Mouse (Mus musculus) forebrain, embryonic 11.5 days (tissue): Measurements from ENCODE around the gene Gtf2h5. TPM values are rescaled to one million over a fixed set of nuclear protein-coding genes. Genes with fewer than 3 reads are reported as not detected.

Experiments
- ATAC-seq: fragments of 200-750 bp; cut with Nextera tagmentation; replicated peaks from 2 replicates; pipeline ENCODE4 v1.8.0; 2017; ENCODE audit warnings: moderate TSS enrichment; ENCODE audit not compliant: low FRiP score
- DNase-seq: peaks from one replicate; pipeline ENCODE4 v3.0.0-alpha.2; 2017; ENCODE audit warnings: low spot score
- H3K27ac ChIP-seq: fragments of 300-500 bp; sonication (generic); 2 replicates; pipeline ENCODE4 v1.5.1; 2014; ENCODE audit warnings: low read depth, low read length
- H3K27me3 ChIP-seq: fragments of 300-500 bp; sonication (generic); 2 replicates; pipeline ENCODE4 v1.6.1; 2014; ENCODE audit warnings: mild to moderate bottlenecking, low read length, mixed read lengths; ENCODE audit not compliant: control insufficient read depth, insufficient read depth
- H3K36me3 ChIP-seq: fragments of 300-500 bp; sonication (generic); 2 replicates; pipeline ENCODE4 v1.6.1; 2014; ENCODE audit warnings: mild to moderate bottlenecking, low read length, moderate library complexity, mixed read lengths; ENCODE audit not compliant: control insufficient read depth, insufficient read depth
- H3K4me1 ChIP-seq: fragments of 300-500 bp; sonication (generic); replicated peaks from 2 replicates; pipeline ENCODE4 v1.6.1; 2014; ENCODE audit warnings: low read length, mixed read lengths; ENCODE audit not compliant: control insufficient read depth, insufficient read depth
- H3K4me2 ChIP-seq: fragments of 300-500 bp; sonication (generic); 2 replicates; pipeline ENCODE4 v1.6.1; 2014; ENCODE audit warnings: low read depth, mild to moderate bottlenecking, low read length, moderate library complexity, mixed read lengths; ENCODE audit not compliant: severe bottlenecking
- H3K4me3 ChIP-seq: fragments of 300-500 bp; sonication (generic); 2 replicates; pipeline ENCODE4 v1.5.1; 2014; ENCODE audit warnings: low read depth, low read length
- H3K9ac ChIP-seq: fragments of 300-500 bp; sonication (generic); 2 replicates; pipeline ENCODE4 v1.6.1; 2014; ENCODE audit warnings: low read length
- H3K9me3 ChIP-seq: fragments of 300-500 bp; sonication (generic); 2 replicates; pipeline ENCODE4 v1.6.1; 2016; ENCODE audit warnings: low read length, mixed read lengths; ENCODE audit not compliant: control insufficient read depth
- WGBS: fragments of 180-500 bp; shearing (Covaris S2); extraction: QIAGEN DNeasy Blood & Tissue Kit; methylation state at CpG from one replicate; pipeline ENCODE4 v1.1.7; 2014; 5-methylcytosine and 5-hydroxymethylcytosine counted together
- polyA plus RNA-seq: library from polyadenylated mRNA; unstranded; fragments of >200 nt; fragmentation: Nextera tagmentation; extraction: Ambion mirVana; gene quantifications from 2 replicates; pipeline ENCODE4 v1.2.1, GENCODE M21; 2014

Gene Gtf2h5
- polyA plus RNA-seq, 1 experiment from 2014 or later, result 165 TPM

- no peaks in the 10 kb centered on the region; the same call in 1 of the 2 replicates for H3K36me3 ChIP-seq
- H3K27ac ChIP-seq, result no peak overlapping the region
- WGBS, result 94% methylated on average over 2 of the region's 2 CpGs
- H3K27me3 ChIP-seq, result no peaks in the 10 kb centered on the region
- no peak overlapping the region for H3K4me2 ChIP-seq
- no peaks in the 10 kb centered on the region for H3K9me3 ChIP-seq
- DNase-seq, result no peak
- no peak for ATAC-seq
- no peak overlapping the region for H3K4me3 ChIP-seq
- no peak overlapping the region for H3K9ac ChIP-seq
- no peaks in the 10 kb centered on the region for H3K4me1 ChIP-seq
These were observed 13.6 kb upstream of the Gtf2h5 start for GRCm38 (mm10) chr17:6066021-6066420.

- Histone ChIP-seq H3K4me1 (no peaks in the 10 kb centered on the region), H3K4me3 (no peak overlapping the region), H3K9ac (no peak overlapping the region), H3K4me2 (no peak overlapping the region), H3K36me3 (no peaks in the 10 kb centered on the region; the same call in 1 of the 2 replicates), H3K27me3 (no peaks in the 10 kb centered on the region), H3K27ac (no peak overlapping the region), H3K9me3 (no peaks in the 10 kb centered on the region)
- WGBS, result 95% methylated on average over 7 of the region's 7 CpGs
- DNase-seq (no peak), ATAC-seq (no peak)
These were observed 12.0 kb upstream of the Gtf2h5 start for GRCm38 (mm10) chr17:6067613-6068012.

GRCm38 (mm10) chr17:6069866-6070265, 9.7 kb upstream of the Gtf2h5 start:
- ATAC-seq, result no peak
- Histone ChIP-seq H3K36me3 (no peaks in the 10 kb centered on the region), H3K9ac (no peak overlapping the region), H3K4me2 (no peak overlapping the region), H3K4me3 (no peak overlapping the region), H3K27me3 (no peaks in the 10 kb centered on the region), H3K27ac (no peak overlapping the region), H3K9me3 (no peaks in the 10 kb centered on the region), H3K4me1 (no peaks in the 10 kb centered on the region)
- WGBS, result 92% methylated on average over 6 of the region's 6 CpGs
- DNase-seq, result no peak

DNA sequence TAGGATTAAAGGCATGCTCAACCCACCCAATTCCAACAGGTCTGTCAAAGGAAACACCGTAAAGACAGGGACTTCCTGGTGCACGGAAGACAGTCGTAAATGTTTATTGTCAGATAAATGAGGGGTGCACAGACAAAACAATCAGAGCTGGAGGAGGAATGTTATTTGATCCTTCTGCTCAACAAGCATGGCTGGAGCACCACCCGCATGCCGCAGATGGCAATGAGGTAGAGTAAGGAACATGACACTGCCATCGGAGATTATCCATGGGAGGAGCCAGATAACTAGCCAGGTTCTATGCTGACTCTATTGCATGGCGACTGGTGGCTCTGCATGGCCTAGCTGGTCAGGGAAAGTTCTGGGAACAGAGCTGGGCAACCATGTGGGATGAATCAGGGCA, 6.2 kb upstream of the Gtf2h5 start:
- Histone ChIP-seq H3K9me3 (no peaks in the 10 kb centered on the region), H3K36me3 (no peaks in the 10 kb centered on the region), H3K4me1 (no peaks in the 10 kb centered on the region), H3K27ac (no peak overlapping the region), H3K4me2 (no peak overlapping the region), H3K27me3 (no peaks in the 10 kb centered on the region), H3K9ac (no peak overlapping the region), H3K4me3 (no peak overlapping the region)
- DNase-seq (no peak), ATAC-seq (no peak)
- 92% methylated on average over 7 of the region's 7 CpGs for WGBS

- Histone ChIP-seq H3K4me1 (no peaks in the 10 kb centered on the region), H3K27me3 (no peaks in the 10 kb centered on the region), H3K27ac (no peak overlapping the region), H3K9me3 (no peaks in the 10 kb centered on the region), H3K4me3 (no peak overlapping the region), H3K36me3 (no peaks in the 10 kb centered on the region), H3K9ac (no peak overlapping the region), H3K4me2 (no peak overlapping the region)
- DNase-seq (no peak), ATAC-seq (no peak)
- WGBS, result 93% methylated on average over 5 of the region's 5 CpGs
These were observed 3.8 kb downstream of the Gtf2h5 start for GRCm38 (mm10) chr17:6083323-6083890.

DNA sequence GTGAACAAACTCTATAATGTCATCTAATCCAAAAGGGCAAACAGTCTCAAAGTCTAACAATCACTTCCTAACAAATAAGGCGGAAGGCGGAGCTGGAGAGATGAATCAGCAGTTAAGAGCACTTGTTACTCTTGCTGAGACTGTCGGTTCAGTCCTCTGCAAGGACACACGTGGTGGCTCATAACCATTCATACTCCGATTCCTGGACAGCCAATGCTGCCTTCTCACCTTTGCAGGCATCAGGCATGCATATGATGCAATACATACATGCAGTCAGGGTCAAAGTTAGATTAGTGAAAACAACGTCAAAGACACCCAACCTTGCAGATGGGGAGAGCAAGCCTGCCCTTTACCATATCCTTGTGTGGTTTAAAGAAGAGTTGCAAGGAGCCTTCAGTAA, 12.0 kb downstream of the Gtf2h5 start:
- no peak overlapping the region for H3K27ac ChIP-seq
- no peaks in the 10 kb centered on the region for H3K27me3 ChIP-seq
- H3K9me3 ChIP-seq, result no peaks in the 10 kb centered on the region
- H3K9ac ChIP-seq, result no peak overlapping the region
- H3K4me1 ChIP-seq, result no peaks in the 10 kb centered on the region
- 93% methylated on average over 6 of the region's 6 CpGs for WGBS
- no peak for ATAC-seq
- no peak for DNase-seq
- no peak overlapping the region for H3K4me3 ChIP-seq
- H3K36me3 ChIP-seq, result no peaks in the 10 kb centered on the region
- no peak overlapping the region for H3K4me2 ChIP-seq

GRCm38 (mm10) chr17:6095579-6095978, 16.0 kb downstream of the Gtf2h5 start:
- Histone ChIP-seq H3K4me2 (no peak overlapping the region), H3K27ac (no peak overlapping the region), H3K27me3 (no peaks in the 10 kb centered on the region), H3K4me3 (no peak overlapping the region), H3K9ac (no peak overlapping the region), H3K4me1 (no peaks in the 10 kb centered on the region), H3K9me3 (no peaks in the 10 kb centered on the region), H3K36me3 (no peaks in the 10 kb centered on the region)
- ATAC-seq (no peak), DNase-seq (no peak)

GRCm38 (mm10) chr17:6097884-6098283, 18.3 kb downstream of the Gtf2h5 start:
- Histone ChIP-seq H3K9ac (no peak overlapping the region), H3K36me3 (no peaks in the 10 kb centered on the region), H3K9me3 (no peaks in the 10 kb centered on the region), H3K27me3 (no peaks in the 10 kb centered on the region), H3K4me2 (no peak overlapping the region), H3K4me1 (no peaks in the 10 kb centered on the region), H3K4me3 (no peak overlapping the region), H3K27ac (no peak overlapping the region)
- WGBS, result 24% methylated on average over 4 of the region's 4 CpGs
- DNase-seq (peak; percentile 60), ATAC-seq (no peak)

GRCm38 (mm10) chr17:6102287-6102686, 22.7 kb downstream of the Gtf2h5 start:
- 94% methylated on average over 3 of the region's 3 CpGs for WGBS
- DNase-seq, result no peak
- Histone ChIP-seq H3K4me2 (no peak overlapping the region), H3K9ac (no peak overlapping the region), H3K4me3 (no peak overlapping the region), H3K36me3 (no peaks in the 10 kb centered on the region), H3K4me1 (no peaks in the 10 kb centered on the region), H3K9me3 (no peaks in the 10 kb centered on the region), H3K27me3 (no peaks in the 10 kb centered on the region), H3K27ac (no peak overlapping the region)
- no peak for ATAC-seq
